Mouse (Mus musculus) forebrain, embryonic 14.5 days (tissue): ENCODE measurements at regions not wholly inside any gene's neighbourhood (a gene's known extent, or its start where the extent isn't known, plus 50 kb on each side); places are given as distances from the start of the nearest gene placed in this dataset.

Source experiments
- ATAC-seq: fragments of 200-750 bp; cut with Nextera tagmentation; 2 replicates; pipeline ENCODE4 v1.8.0; 2017; ENCODE audit warnings: mild to moderate bottlenecking, moderate library complexity
- DNase-seq: peaks from one replicate; pipeline ENCODE4 v3.0.0-alpha.2; 2015; ENCODE audit warnings: low spot score
- H3K27ac ChIP-seq: fragments of 300-500 bp; sonication (generic); 2 replicates; pipeline ENCODE4 v1.5.1; 2014; ENCODE audit warnings: low read depth, mild to moderate bottlenecking, control low read depth, low read length, moderate library complexity
- H3K27me3 ChIP-seq: fragments of 300-500 bp; sonication (generic); replicated peaks from 2 replicates; pipeline ENCODE4 v1.6.1; 2014; ENCODE audit warnings: low read length, control low read depth, mixed read lengths; ENCODE audit not compliant: control insufficient read depth, insufficient read depth
- H3K36me3 ChIP-seq: fragments of 300-500 bp; sonication (generic); 2 replicates; pipeline ENCODE4 v1.6.1; 2014; ENCODE audit warnings: low read length, control low read depth; ENCODE audit not compliant: control insufficient read depth, insufficient read depth
- H3K4me1 ChIP-seq: fragments of 300-500 bp; sonication (generic); 2 replicates; pipeline ENCODE4 v1.6.1; 2014; ENCODE audit warnings: antibody characterized with exemption, low read length, control low read depth; ENCODE audit not compliant: control insufficient read depth, insufficient read depth
- H3K4me2 ChIP-seq: fragments of 300-500 bp; sonication (generic); 2 replicates; pipeline ENCODE4 v1.6.1; 2014; ENCODE audit warnings: mild to moderate bottlenecking, control low read depth, low read length
- H3K4me3 ChIP-seq: fragments of 300-500 bp; sonication (generic); 2 replicates; pipeline ENCODE4 v1.5.1; 2014; ENCODE audit warnings: low read depth, low read length, control low read depth
- H3K9ac ChIP-seq: fragments of 300-500 bp; sonication (generic); 2 replicates; pipeline ENCODE4 v1.6.1; 2014; ENCODE audit warnings: mild to moderate bottlenecking, low read length, control low read depth, moderate library complexity
- H3K9me3 ChIP-seq: fragments of 300-500 bp; sonication (generic); replicated peaks from 2 replicates; pipeline ENCODE4 v1.6.1; 2016; ENCODE audit warnings: low read length, control low read depth, mixed read lengths; ENCODE audit not compliant: control insufficient read depth
- WGBS: fragments of 180-500 bp; shearing (Covaris S2); extraction: QIAGEN DNeasy Blood & Tissue Kit; methylation state at CpG from one replicate; pipeline ENCODE4 v1.1.7; 2014; 5-methylcytosine and 5-hydroxymethylcytosine counted together

DNA sequence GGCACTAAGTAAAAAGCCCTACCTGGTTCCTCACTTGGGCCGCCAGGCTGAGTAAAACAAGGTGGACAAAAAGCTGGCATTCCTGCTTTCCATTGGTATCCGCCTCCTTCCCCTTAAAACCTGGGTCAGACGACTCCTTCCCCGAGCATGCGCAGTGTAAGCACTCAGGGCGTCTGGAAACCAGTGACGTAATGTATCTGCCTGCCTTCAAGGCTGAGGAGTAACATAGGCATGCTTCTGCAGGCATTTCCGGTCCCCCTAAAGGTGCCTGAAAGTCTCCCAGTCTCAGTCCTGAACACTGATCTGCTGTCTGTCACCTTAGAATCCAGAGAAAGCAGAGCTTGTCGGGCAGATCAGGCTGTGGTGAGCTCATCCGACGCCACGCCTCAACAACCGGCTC is 140.7 kb downstream of the Cd24a start:
- no peak overlapping the region for H3K4me3 ChIP-seq
- ATAC-seq: no peak
- DNase-seq: peak; percentile 33
- H3K4me1 ChIP-seq: peaks cover 15% of the 10 kb centered on the region
- 55% methylated on average over 13 of the region's 13 CpGs for WGBS
- no peak overlapping the region for H3K27ac ChIP-seq
- H3K9ac ChIP-seq: no peak overlapping the region
- no peak overlapping the region for H3K4me2 ChIP-seq
- no peaks in the 10 kb centered on the region for H3K9me3 ChIP-seq
- H3K27me3 ChIP-seq: no peaks in the 10 kb centered on the region
- no peaks in the 10 kb centered on the region for H3K36me3 ChIP-seq

DNA sequence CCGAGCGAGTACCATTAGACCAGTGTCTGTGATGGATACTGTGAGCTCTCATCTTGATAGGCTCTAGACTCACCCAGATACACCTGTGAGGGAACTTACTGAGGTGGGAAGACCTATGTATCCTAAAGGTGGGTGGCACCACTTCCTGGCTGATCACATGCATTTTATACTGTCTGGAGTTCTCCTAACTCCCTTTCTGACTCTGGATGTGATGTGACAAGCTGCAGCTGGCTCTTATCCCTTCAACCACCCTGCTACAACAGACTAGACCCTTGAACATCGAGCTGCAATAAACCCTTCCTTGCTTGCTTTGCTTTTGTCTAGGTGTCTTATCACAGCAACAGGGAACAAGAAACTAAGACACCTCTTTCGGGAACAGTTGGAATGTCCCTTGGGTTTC is 143.3 kb downstream of the Cd24a start:
- Histone ChIP-seq H3K9me3 (no peaks in the 10 kb centered on the region), H3K9ac (no peak overlapping the region), H3K36me3 (no peaks in the 10 kb centered on the region), H3K27me3 (no peaks in the 10 kb centered on the region), H3K4me3 (no peak overlapping the region), H3K4me1 (peaks cover 18% of the 10 kb centered on the region), H3K27ac (no peak overlapping the region), H3K4me2 (no peak overlapping the region)
- ATAC-seq (no peak), DNase-seq (no peak)
- 83% methylated on average over 4 of the region's 4 CpGs for WGBS

DNA sequence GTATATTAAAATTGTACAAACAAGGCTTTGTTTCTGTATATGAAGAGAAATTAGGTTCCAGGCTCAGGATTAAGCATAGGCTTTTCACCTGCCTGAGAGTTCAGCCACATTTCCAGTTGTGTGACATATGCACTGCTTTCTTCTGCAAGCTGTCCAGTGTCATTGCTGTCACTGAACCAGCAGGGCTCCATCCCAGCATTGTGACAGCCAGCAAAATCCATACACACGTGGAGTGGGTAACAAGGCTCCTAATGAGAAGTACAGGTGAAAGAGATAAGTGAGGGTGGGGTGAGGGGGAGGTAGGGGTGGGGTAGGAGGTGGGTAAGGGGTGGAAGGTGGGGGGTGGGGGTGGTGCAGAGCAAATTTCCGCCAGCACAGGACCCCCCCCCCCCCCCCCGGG is 144.1 kb downstream of the Cd24a start:
- no peak overlapping the region for H3K27ac ChIP-seq
- peak overlapping the region; percentile 59 for H3K4me2 ChIP-seq
- DNase-seq: peak; percentile 23
- H3K4me1 ChIP-seq: peaks cover 18% of the 10 kb centered on the region
- no peaks in the 10 kb centered on the region for H3K36me3 ChIP-seq
- no peak overlapping the region for H3K9ac ChIP-seq
- H3K27me3 ChIP-seq: no peaks in the 10 kb centered on the region
- H3K4me3 ChIP-seq: no peak overlapping the region
- no peaks in the 10 kb centered on the region for H3K9me3 ChIP-seq
- 5% methylated on average over 3 of the region's 3 CpGs for WGBS
- peak; percentile 21; the same call in 1 of the 2 replicates for ATAC-seq

DNA sequence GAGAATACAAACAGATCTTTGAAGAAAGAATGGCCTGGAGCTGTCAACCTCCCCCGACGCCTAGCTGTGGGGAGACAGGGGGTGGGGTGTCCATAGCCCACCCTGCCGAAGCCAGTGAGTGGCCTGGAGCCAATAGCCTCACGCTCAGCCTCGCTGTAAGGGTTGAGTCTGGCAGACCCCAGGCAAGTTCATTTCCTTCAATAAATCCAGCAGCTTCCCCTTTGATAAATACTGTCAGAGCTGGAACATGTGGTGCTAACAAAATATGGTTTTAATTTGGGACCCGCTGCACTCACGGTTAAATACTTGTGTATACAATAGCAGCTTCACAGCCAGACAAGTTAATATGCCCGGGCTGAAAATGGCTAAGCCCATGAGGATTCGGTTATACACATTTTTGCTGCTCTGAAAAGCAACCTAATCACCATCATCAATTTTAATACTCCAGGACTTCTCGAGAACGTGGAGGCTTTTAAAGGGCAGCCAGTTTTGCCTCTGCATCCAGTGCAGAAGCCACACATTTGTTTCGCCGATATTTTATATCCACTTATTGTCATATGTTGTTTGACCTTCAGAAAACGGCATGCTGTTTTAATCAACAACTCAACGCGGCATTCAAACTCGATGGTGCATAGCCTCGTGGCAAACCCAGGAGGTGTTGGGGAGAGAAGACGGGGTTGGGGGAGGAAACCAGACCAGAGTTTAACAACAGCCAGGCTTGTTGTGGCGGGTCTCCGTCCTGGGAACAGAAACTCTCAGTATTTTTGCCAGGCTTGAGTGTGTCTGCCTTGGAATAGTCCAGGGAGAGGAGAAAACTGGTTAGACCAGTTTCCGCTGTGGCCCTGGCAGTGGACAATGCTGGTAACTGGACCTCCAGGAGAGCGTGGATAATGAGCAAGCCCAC is 144.9 kb downstream of the Cd24a start:
- Histone ChIP-seq H3K36me3 (no peaks in the 10 kb centered on the region), H3K4me3 (peak overlapping the region; percentile 22), H3K27me3 (no peaks in the 10 kb centered on the region), H3K4me2 (peak overlapping the region; percentile 59), H3K27ac (no peak overlapping the region), H3K9me3 (no peaks in the 10 kb centered on the region), H3K4me1 (peaks cover 18% of the 10 kb centered on the region), H3K9ac (peak overlapping the region; percentile 59)
- WGBS: 4% methylated on average over 23 of the region's 23 CpGs
- ATAC-seq (peak; percentile 66), DNase-seq (peak; percentile 58)

DNA sequence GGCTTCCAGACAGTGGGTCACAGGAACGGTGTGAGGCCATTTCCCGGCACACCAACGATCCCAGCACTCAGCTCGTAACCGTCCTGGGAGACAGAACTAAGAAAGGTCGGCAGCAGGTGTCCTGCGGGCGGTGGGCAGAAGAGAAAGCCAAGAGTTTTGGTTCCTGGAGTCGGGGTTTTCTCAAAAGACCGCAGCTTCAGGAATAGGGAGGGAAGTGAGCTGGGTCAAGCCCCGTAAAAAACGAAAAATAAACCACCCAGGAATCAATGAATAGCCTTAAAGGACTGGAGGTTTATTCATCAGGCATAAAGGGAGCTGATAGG is 145.5 kb downstream of the Cd24a start:
- WGBS: 1% methylated on average over 12 of the region's 12 CpGs
- Histone ChIP-seq H3K4me1 (peaks cover 18% of the 10 kb centered on the region), H3K4me2 (peak overlapping the region; percentile 59), H3K27me3 (no peaks in the 10 kb centered on the region), H3K36me3 (no peaks in the 10 kb centered on the region), H3K9ac (peak overlapping the region; percentile 59), H3K27ac (no peak overlapping the region), H3K9me3 (no peaks in the 10 kb centered on the region), H3K4me3 (peak overlapping the region; percentile 22)
- ATAC-seq (peak; percentile 18; the same call in 1 of the 2 replicates), DNase-seq (no peak)

DNA sequence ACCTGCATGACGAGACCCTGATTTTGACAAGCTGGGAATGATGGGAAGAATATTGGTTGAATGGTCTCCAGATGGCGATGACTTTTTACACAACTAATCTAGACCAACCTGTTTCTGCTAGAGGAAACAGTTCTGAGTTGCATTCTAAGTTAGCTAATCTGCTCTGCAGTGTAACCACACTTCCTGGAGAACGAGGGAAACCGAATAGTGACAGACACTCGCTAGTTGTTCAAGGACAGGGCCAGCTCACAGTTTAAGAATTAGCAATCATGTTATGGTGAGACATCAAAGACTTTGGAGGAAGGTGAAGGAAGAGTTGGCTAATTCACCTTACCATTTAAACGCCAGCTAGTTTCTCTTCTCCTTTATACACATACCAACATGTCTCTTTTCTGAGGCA is 149.7 kb downstream of the Cd24a start:
- no peak overlapping the region for H3K27ac ChIP-seq
- no peak overlapping the region for H3K4me3 ChIP-seq
- no peak overlapping the region for H3K4me2 ChIP-seq
- H3K4me1 ChIP-seq: peaks cover 11% of the 10 kb centered on the region
- H3K27me3 ChIP-seq: no peaks in the 10 kb centered on the region
- H3K36me3 ChIP-seq: no peaks in the 10 kb centered on the region
- 92% methylated on average over 6 of the region's 6 CpGs for WGBS
- H3K9me3 ChIP-seq: no peaks in the 10 kb centered on the region
- H3K9ac ChIP-seq: no peak overlapping the region
- no peak for ATAC-seq
- DNase-seq: no peak

DNA sequence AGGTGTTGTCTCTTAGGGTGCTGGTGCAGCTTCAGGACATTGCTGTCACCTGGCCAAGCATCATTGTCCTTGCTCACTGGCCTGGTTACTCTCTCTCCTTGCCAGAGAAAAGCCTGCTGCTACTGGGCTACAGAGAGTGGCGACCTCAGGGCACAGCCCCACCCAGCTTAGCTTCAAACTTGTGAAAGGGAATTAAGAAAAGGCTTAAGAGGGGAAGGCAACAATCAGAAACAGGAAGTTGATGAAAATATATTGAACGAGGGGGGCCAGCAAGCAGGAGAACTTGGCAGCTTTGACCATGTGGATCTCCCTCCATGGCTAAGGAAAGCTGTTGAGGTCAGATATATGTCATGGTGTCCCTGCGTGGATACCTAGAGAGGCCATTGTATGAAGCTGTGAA is 151.1 kb downstream of the Cd24a start:
- Histone ChIP-seq H3K36me3 (no peaks in the 10 kb centered on the region), H3K27ac (no peak overlapping the region), H3K9ac (no peak overlapping the region), H3K4me3 (no peak overlapping the region), H3K4me1 (0 out of 2 replicates have a peak, but pooled peaks cover 3% of the 10 kb centered on the region), H3K4me2 (no peak overlapping the region), H3K27me3 (no peaks in the 10 kb centered on the region), H3K9me3 (no peaks in the 10 kb centered on the region)
- WGBS: 47% methylated on average over 3 of the region's 3 CpGs
- no peak for ATAC-seq
- no peak for DNase-seq

DNA sequence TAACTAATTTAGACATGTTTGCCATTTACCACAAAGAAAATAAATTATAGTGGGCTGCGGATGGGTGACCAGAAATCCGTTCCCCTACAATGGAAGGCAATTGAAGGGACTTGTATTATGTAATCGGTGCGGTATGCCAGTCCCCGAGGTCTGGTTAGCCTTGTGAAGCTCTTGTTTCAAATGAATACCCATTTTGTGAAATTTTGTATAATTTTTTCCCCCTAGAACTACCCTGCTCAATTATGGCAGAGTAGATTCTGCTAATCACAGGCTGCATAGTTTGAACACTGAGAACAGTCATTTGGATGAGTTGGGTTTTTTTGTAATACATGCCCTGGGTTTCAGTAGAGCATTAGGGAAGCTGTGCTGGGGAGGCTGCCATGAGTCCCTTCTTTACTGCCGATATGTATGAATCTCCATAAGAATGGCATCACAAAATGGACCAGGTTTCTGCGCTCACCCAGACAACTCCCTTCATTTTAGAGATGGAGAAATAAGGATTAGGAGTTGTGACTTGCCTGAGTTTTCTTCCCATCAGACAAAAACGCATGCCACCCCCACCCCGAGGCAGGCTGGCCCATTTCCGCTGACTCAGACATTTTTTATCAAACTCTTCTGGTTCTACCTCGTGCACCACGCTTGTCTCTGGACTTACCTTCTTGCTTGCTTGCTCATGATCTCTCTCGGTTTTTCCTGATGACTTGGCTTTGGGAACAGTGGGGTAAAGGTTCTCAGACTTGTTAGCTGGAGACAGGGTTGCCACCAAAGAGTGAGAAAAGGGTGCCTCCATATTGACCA is 155.7 kb downstream of the Cd24a start:
- Histone ChIP-seq H3K36me3 (no peaks in the 10 kb centered on the region), H3K9ac (no peak overlapping the region), H3K27ac (no peak overlapping the region), H3K27me3 (no peaks in the 10 kb centered on the region), H3K4me1 (0 out of 2 replicates have a peak, but pooled peaks cover 3% of the 10 kb centered on the region), H3K4me3 (no peak overlapping the region), H3K4me2 (no peak overlapping the region), H3K9me3 (no peaks in the 10 kb centered on the region)
- ATAC-seq: peak; percentile 48; the same call in 1 of the 2 replicates
- WGBS: 69% methylated on average over 13 of the region's 13 CpGs
- DNase-seq: peak; percentile 41

DNA sequence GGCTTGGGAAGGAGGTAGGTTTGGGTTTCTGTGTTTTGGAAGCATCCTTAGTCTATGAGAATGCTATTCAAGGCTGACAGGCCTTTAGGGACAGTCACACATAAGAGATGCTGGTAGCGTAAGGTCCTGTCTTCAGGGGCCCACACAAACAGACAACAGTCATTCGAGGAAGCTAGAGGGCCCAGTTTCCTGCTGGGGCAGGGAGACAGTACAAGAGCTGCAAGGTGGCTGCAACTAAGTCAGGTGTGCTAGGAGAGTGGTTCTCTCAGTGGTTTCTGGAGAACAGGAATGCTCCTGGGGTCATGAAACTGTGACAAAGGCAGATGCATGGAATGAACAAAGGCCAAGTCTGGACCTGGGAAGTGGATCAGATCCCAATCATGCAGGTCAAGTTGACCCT is 161.1 kb downstream of the Cd24a start:
- H3K27me3 ChIP-seq: no peaks in the 10 kb centered on the region
- DNase-seq (no peak), ATAC-seq (no peak)
- 94% methylated on average over 2 of the region's 2 CpGs for WGBS
- no peaks in the 10 kb centered on the region for H3K36me3 ChIP-seq
- H3K4me1 ChIP-seq: peaks cover 21% of the 10 kb centered on the region
- no peak overlapping the region for H3K4me3 ChIP-seq
- no peak overlapping the region for H3K9ac ChIP-seq
- H3K4me2 ChIP-seq: no peak overlapping the region
- H3K9me3 ChIP-seq: no peaks in the 10 kb centered on the region
- H3K27ac ChIP-seq: no peak overlapping the region
